Mouse (Mus musculus) brain, embryonic 14.5 days (tissue): ENCODE measurements at regions not wholly inside any gene's neighbourhood (a gene's known extent, or its start where the extent isn't known, plus 50 kb on each side); places are given as distances from the start of the nearest gene placed in this dataset.
A peak's percentile ranks its signal among the peaks of the same experiment; 100 is the strongest.

Source experiments
- DNase-seq: peaks from one replicate; pipeline ENCODE4 v3.0.0-alpha.2; 2011; ENCODE audit warnings: low read depth
- CTCF ChIP-seq: fragments of 200-500 bp; IDR thresholded peaks from 2 replicates; pipeline ENCODE4 v1.5.1; 2012; ENCODE audit warnings: inconsistent platforms, mild to moderate bottlenecking, moderate library complexity, borderline replicate concordance; ENCODE audit not compliant: insufficient read depth, insufficient read length; ENCODE audit errors: extremely low read depth
- POLR2A ChIP-seq: fragments of 200-500 bp; IDR thresholded peaks from 2 replicates; pipeline ENCODE4 v1.6.1; 2012; ENCODE audit warnings: mild to moderate bottlenecking, inconsistent platforms, borderline replicate concordance; ENCODE audit not compliant: poor library complexity, insufficient read depth, insufficient read length, severe bottlenecking; ENCODE audit errors: extremely low read depth

GRCm38 (mm10) chr9:18210721-18211120 is 81.2 kb upstream of the Chordc1 start:
- TF ChIP-seq POLR2A (no peak), CTCF (no peak)
- no peak for DNase-seq

- no peak for DNase-seq
- no peak for TF ChIP-seq CTCF
- TF ChIP-seq POLR2A, result no peak
Measured at GRCm38 (mm10) chr9:18226644-18227043, 65.3 kb upstream of the Chordc1 start.

DNA sequence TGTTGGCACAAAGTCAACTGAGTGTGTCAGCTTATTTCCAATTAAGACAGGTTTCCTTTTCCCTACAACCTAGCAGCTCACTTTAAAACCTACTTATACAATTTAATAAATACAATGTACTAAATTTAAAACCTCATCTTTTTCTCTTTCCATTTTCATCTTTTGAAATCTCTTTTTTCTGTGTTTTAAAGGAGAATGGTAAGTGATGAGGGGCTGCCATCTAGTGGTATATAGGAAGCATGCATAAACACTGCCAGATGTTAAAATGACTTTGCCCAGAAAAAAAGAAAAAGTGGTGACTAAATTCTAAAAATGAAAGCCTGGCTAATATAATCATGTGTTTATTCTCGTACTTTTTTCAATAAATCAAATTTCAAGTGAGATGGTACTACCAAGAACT is 62.0 kb upstream of the Chordc1 start:
- no peak for TF ChIP-seq CTCF
- no peak for TF ChIP-seq POLR2A
- DNase-seq, result peak; percentile 76
